Mouse (Mus musculus) myocyte (in vitro differentiated cells): ENCODE measurements around the gene Rbm17. TPM values are rescaled to one million over a fixed set of nuclear protein-coding genes. Genes with fewer than 3 reads are reported as not detected.

Experiments used
- H3K27me3 ChIP-seq: one replicate; pipeline ENCODE4 v1.6.1; 2011; ENCODE audit not compliant: control insufficient read depth, insufficient read depth, insufficient read length
- H3K36me3 ChIP-seq: one replicate; pipeline ENCODE4 v1.6.1; 2011; ENCODE audit not compliant: control insufficient read depth, insufficient read depth
- H3K4me2 ChIP-seq: one replicate; pipeline ENCODE4 v1.6.1; 2011; ENCODE audit warnings: low read depth, control low read depth
- H3K4me3 ChIP-seq: one replicate; pipeline ENCODE4 v1.5.1; 2011; ENCODE audit warnings: mild to moderate bottlenecking, control low read depth, moderate library complexity
- H3K79me2 ChIP-seq: one replicate; pipeline ENCODE4 v1.6.1; 2011; ENCODE audit not compliant: control insufficient read depth, insufficient read depth
- H3ac ChIP-seq: one replicate; pipeline ENCODE4 v1.6.1; 2011; ENCODE audit not compliant: control insufficient read depth, insufficient read length
- E2F4 ChIP-seq: IDR thresholded peaks from one replicate; pipeline ENCODE4 v1.6.1; 2011; ENCODE audit warnings: mild to moderate bottlenecking, control low read depth, moderate library complexity; ENCODE audit not compliant: insufficient read depth
- MAX ChIP-seq: IDR thresholded peaks from one replicate; pipeline ENCODE4 v1.6.1; 2011; ENCODE audit warnings: low read depth, mild to moderate bottlenecking, control low read depth
- MYOD1 ChIP-seq, 3 experiments: IDR thresholded peaks; one replicate each; pipeline ENCODE4 v1.6.1; 2011; ENCODE audit warnings: control low read depth in 2 of 3, low read depth in 2 of 3, mild to moderate bottlenecking in 2 of 3, moderate library complexity in 1 of 3; ENCODE audit not compliant: insufficient read length in 2 of 3, control insufficient read depth in 1 of 3
- MYOG ChIP-seq, 3 experiments: IDR thresholded peaks; one replicate each; pipeline ENCODE4 v1.6.1; 2011; ENCODE audit warnings: control low read depth in 2 of 3, low read depth in 2 of 3, mild to moderate bottlenecking in 2 of 3; ENCODE audit not compliant: insufficient read length in 2 of 3, control insufficient read depth in 1 of 3, insufficient read depth in 1 of 3
- REST ChIP-seq: IDR thresholded peaks from one replicate; pipeline ENCODE4 v1.6.1; 2011; ENCODE audit warnings: mild to moderate bottlenecking, control low read depth, moderate library complexity; ENCODE audit not compliant: insufficient read depth, insufficient read length
- SRF ChIP-seq: IDR thresholded peaks from one replicate; pipeline ENCODE4 v1.6.1; 2011; ENCODE audit warnings: low read depth; ENCODE audit not compliant: control insufficient read depth, insufficient read length
- TCF12 ChIP-seq: IDR thresholded peaks from one replicate; pipeline ENCODE4 v1.6.1; 2011; ENCODE audit warnings: mild to moderate bottlenecking, control low read depth; ENCODE audit not compliant: poor library complexity, insufficient read depth, severe bottlenecking
- TCF3 ChIP-seq: IDR thresholded peaks from one replicate; pipeline ENCODE4 v1.6.1; 2011; ENCODE audit warnings: low read depth, control low read depth; ENCODE audit not compliant: insufficient read length
- polyA plus RNA-seq: library from polyadenylated mRNA; unstranded; fragments of >200 nt; fragmentation: generic; extraction: Trizol; gene quantifications from one replicate; pipeline ENCODE4 v1.2.1, GENCODE M21; 2012; ENCODE audit warnings: missing spikeins

Gene Rbm17
- polyA plus RNA-seq, 1 experiment: 86.4 TPM

GRCm38 (mm10) chr2:11535966-11536365 is 68.0 kb downstream of the Rbm17 start:
- H3K36me3 ChIP-seq: no peaks in the 10 kb centered on the region
- peak overlapping the region; percentile 19 for H3K4me3 ChIP-seq
- TF ChIP-seq TCF12 (no peak), TCF3 (no peak), SRF (no peak), E2F4 (no peak), MYOG (IDR thresholded peaks at IDR 0.05; ENCODE audit: control insufficient read depth in 1 of 3, insufficient read depth in 1 of 3, insufficient read length in 2 of 3, low read depth in 2 of 3) (no peak), MAX (no peak), MYOD1 (IDR thresholded peaks at IDR 0.05; ENCODE audit: control insufficient read depth in 1 of 3, insufficient read length in 2 of 3, low read depth in 2 of 3) (no peak), REST (no peak)
- H3ac ChIP-seq: no peak overlapping the region
- no peaks in the 10 kb centered on the region for H3K79me2 ChIP-seq
- no peaks in the 10 kb centered on the region for H3K27me3 ChIP-seq
- H3K4me2 ChIP-seq: peak overlapping the region; percentile 91

Other genes with a start within 250 kb of the Rbm17 start
- gene Pfkfb3, start 50.1 kb downstream of the Rbm17 start, polyA plus RNA-seq: 2.0 TPM
- not detected for gene Gm17490, start 22.1 kb upstream of the Rbm17 start, polyA plus RNA-seq
- gene Il2ra, start 38.7 kb upstream of the Rbm17 start, polyA plus RNA-seq: not detected
- gene Il15ra, start 101.1 kb upstream of the Rbm17 start, polyA plus RNA-seq: 0.22 TPM
- 34.0 TPM for gene Fbh1, start 173.4 kb upstream of the Rbm17 start, polyA plus RNA-seq
- gene Ankrd16, start 173.7 kb upstream of the Rbm17 start, polyA plus RNA-seq: 9.3 TPM